Mouse (Mus musculus): ENCODE results near the gene Mib2. TPM values are rescaled to one million over a fixed set of nuclear protein-coding genes. Genes with fewer than 3 reads are reported as not detected.

Gene Mib2
- polyA plus RNA-seq, 1 experiment: 106 TPM

DNA sequence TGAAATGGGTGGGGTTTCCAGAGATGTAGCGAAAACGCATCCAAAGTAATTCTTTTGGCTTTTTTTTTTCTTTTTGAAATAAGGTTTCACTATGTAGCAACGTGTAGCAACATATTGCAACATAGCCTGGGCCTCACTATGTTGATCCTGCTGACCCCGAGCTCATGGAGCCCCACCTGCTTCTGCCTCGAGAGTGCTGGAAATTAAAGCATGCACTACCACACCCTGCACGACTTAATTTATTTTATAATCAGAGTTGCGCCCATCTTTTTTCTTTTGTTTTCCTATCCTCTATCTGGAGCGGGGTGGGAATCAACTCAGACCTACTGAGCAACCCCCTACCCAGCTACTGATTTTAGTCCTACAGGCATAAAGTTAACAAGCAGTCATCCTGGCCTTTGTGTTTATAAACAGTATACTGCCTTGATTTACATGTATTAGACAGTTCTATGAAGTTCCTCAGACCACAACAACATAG is 639 bp upstream of the Mib2 start:
- peak overlapping the region; percentile 82 for H3K4me2 ChIP-seq (ENCODE audit: low read depth)
- H3K36me3 ChIP-seq (ENCODE audit: control insufficient read depth, insufficient read depth): peaks cover 15% of the 10 kb centered on the region
- no peaks in the 10 kb centered on the region for H3K27me3 ChIP-seq (ENCODE audit: control insufficient read depth, insufficient read depth, insufficient read length)
- TF ChIP-seq E2F4 (IDR thresholded peaks at IDR 0.05; ENCODE audit: insufficient read depth) (no peak), TCF3 (IDR thresholded peaks at IDR 0.05; ENCODE audit: insufficient read length, low read depth) (no peak), REST (IDR thresholded peaks at IDR 0.05; ENCODE audit: insufficient read depth, insufficient read length) (no peak), MAX (IDR thresholded peaks at IDR 0.05; ENCODE audit: low read depth) (no peak), TCF12 (IDR thresholded peaks at IDR 0.05; ENCODE audit: insufficient read depth, poor library complexity, severe bottlenecking) (no peak), SRF (IDR thresholded peaks at IDR 0.05; ENCODE audit: control insufficient read depth, insufficient read length, low read depth) (no peak)
- peak overlapping the region; percentile 78 for H3ac ChIP-seq (ENCODE audit: control insufficient read depth, insufficient read length)
- H3K79me2 ChIP-seq (ENCODE audit: control insufficient read depth, insufficient read depth): no peaks in the 10 kb centered on the region
- peak overlapping the region; percentile 91 for H3K4me3 ChIP-seq

DNA sequence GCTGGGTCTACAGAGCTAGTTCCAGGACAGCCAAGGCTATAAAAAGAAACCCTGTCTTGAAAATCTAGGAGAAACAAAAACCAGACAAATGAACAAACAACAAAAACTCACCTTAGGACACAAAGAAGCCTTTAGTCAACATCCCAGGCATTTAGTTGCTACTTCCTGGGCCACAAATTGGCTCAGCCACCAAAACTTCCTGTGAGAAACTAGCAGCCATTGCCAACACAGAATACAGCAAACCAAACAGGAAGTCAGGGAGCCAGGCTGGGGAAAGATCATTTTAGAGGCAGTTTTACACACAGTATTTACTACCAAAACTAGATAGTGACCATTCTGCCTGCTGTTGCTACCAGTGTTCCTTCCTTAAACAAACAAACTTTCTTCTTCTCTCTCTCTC is 2.1 kb downstream of the Mib2 start:
- no peak overlapping the region for H3K4me3 ChIP-seq
- peak overlapping the region; percentile 78 for H3K4me2 ChIP-seq (ENCODE audit: low read depth)
- H3K36me3 ChIP-seq (ENCODE audit: control insufficient read depth, insufficient read depth): peaks cover 15% of the 10 kb centered on the region
- no peaks in the 10 kb centered on the region for H3K79me2 ChIP-seq (ENCODE audit: control insufficient read depth, insufficient read depth)
- H3K27me3 ChIP-seq (ENCODE audit: control insufficient read depth, insufficient read depth, insufficient read length): no peaks in the 10 kb centered on the region
- no peak for TF ChIP-seq TCF3 (IDR thresholded peaks at IDR 0.05; ENCODE audit: insufficient read length, low read depth)
- TF ChIP-seq TCF12 (IDR thresholded peaks at IDR 0.05; ENCODE audit: insufficient read depth, poor library complexity, severe bottlenecking): no peak
- no peak for TF ChIP-seq MYOD1 (IDR thresholded peaks at IDR 0.05; ENCODE audit: control insufficient read depth in 1 of 3, insufficient read length in 2 of 3, low read depth in 2 of 3)
- no peak for TF ChIP-seq USF1 (IDR thresholded peaks at IDR 0.05; ENCODE audit: low read depth)
- TF ChIP-seq REST (IDR thresholded peaks at IDR 0.05; ENCODE audit: insufficient read depth, insufficient read length): no peak
- TF ChIP-seq SRF (IDR thresholded peaks at IDR 0.05; ENCODE audit: control insufficient read depth, insufficient read length, low read depth): no peak
- TF ChIP-seq CEBPB (IDR thresholded peaks at IDR 0.05; ENCODE audit: insufficient read depth, poor library complexity, severe bottlenecking): no peak
- no peak for TF ChIP-seq E2F4 (IDR thresholded peaks at IDR 0.05; ENCODE audit: insufficient read depth)
- no peak for TF ChIP-seq POLR2AphosphoS2 (IDR thresholded peaks at IDR 0.05; ENCODE audit: insufficient read length, low read depth)
- TF ChIP-seq POLR2A (IDR thresholded peaks at IDR 0.05; ENCODE audit: insufficient read length, low read depth): no peak
- TF ChIP-seq MYOG (IDR thresholded peaks at IDR 0.05; ENCODE audit: control insufficient read depth in 1 of 3, insufficient read depth in 1 of 3, insufficient read length in 2 of 3, low read depth in 2 of 3): no peak
- no peak for TF ChIP-seq MAX (IDR thresholded peaks at IDR 0.05; ENCODE audit: low read depth)
- no peak overlapping the region for H3ac ChIP-seq (ENCODE audit: control insufficient read depth, insufficient read length)

DNA sequence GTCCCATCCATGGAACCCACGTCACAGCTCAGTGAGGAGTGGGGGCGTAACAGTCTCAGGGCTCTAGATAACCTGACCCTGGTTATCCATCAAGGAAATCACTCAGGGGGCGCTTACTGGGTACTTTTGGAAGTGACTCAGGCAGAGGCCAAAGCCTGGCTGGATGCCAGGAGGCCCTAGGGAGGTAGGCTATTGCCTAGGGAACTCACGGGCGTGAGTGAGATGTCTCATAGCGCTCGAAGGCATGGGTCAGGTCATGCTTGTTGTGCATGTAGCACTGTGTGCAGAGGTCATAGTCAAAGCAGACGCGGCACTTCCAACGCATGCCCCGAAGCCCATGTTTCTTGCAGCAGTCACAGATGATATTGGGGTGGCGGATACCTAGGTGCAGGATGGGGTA is 8.4 kb downstream of the Mib2 start:
- Histone ChIP-seq H3ac (ENCODE audit: control insufficient read depth, insufficient read length) (no peak overlapping the region), H3K4me2 (ENCODE audit: low read depth) (no peak overlapping the region), H3K27me3 (ENCODE audit: control insufficient read depth, insufficient read depth, insufficient read length) (no peaks in the 10 kb centered on the region), H3K79me2 (ENCODE audit: control insufficient read depth, insufficient read depth) (no peaks in the 10 kb centered on the region), H3K4me3 (no peak overlapping the region), H3K36me3 (ENCODE audit: control insufficient read depth, insufficient read depth) (peaks cover 12% of the 10 kb centered on the region)
- no peak for TF ChIP-seq CEBPB (IDR thresholded peaks at IDR 0.05; ENCODE audit: insufficient read depth, poor library complexity, severe bottlenecking)
- no peak for TF ChIP-seq POLR2AphosphoS2 (IDR thresholded peaks at IDR 0.05; ENCODE audit: insufficient read length, low read depth)
- no peak for TF ChIP-seq TCF3 (IDR thresholded peaks at IDR 0.05; ENCODE audit: insufficient read length, low read depth)

DNA sequence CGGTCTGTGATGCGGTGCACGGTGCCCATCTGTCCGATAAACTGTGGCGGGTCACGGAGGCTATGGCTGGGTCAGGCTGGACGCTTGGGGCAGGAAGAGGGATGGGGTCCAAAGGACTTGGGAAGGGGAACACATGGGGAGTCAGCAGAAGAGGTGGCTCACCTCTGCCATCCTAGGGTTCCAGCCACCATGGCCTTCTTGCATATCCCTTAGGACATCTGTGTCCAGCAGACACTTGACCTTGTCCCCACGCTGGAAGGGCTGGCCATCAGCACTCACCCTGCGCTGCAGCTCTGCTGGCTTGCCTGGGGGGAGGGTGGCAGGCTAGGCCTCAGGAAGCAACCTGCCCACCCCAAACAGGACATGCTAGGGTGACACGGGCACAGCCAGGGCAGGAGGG is 10.0 kb downstream of the Mib2 start:
- no peaks in the 10 kb centered on the region for H3K79me2 ChIP-seq (ENCODE audit: control insufficient read depth, insufficient read depth)
- TF ChIP-seq MYOD1 (IDR thresholded peaks at IDR 0.05; ENCODE audit: control insufficient read depth in 1 of 3, insufficient read length in 2 of 3, low read depth in 2 of 3): no peak
- no peak for TF ChIP-seq REST (IDR thresholded peaks at IDR 0.05; ENCODE audit: insufficient read depth, insufficient read length)
- no peak for TF ChIP-seq POLR2AphosphoS2 (IDR thresholded peaks at IDR 0.05; ENCODE audit: insufficient read length, low read depth)
- TF ChIP-seq POLR2A (IDR thresholded peaks at IDR 0.05; ENCODE audit: insufficient read length, low read depth): no peak
- TF ChIP-seq SRF (IDR thresholded peaks at IDR 0.05; ENCODE audit: control insufficient read depth, insufficient read length, low read depth): no peak
- TF ChIP-seq MAX (IDR thresholded peaks at IDR 0.05; ENCODE audit: low read depth): no peak
- no peak for TF ChIP-seq E2F4 (IDR thresholded peaks at IDR 0.05; ENCODE audit: insufficient read depth)
- no peak for TF ChIP-seq TCF3 (IDR thresholded peaks at IDR 0.05; ENCODE audit: insufficient read length, low read depth)
- no peak for TF ChIP-seq MYOG (IDR thresholded peaks at IDR 0.05; ENCODE audit: control insufficient read depth in 1 of 3, insufficient read depth in 1 of 3, insufficient read length in 2 of 3, low read depth in 2 of 3)
- TF ChIP-seq TCF12 (IDR thresholded peaks at IDR 0.05; ENCODE audit: insufficient read depth, poor library complexity, severe bottlenecking): no peak
- no peak for TF ChIP-seq CEBPB (IDR thresholded peaks at IDR 0.05; ENCODE audit: insufficient read depth, poor library complexity, severe bottlenecking)
- TF ChIP-seq USF1 (IDR thresholded peaks at IDR 0.05; ENCODE audit: low read depth): no peak

DNA sequence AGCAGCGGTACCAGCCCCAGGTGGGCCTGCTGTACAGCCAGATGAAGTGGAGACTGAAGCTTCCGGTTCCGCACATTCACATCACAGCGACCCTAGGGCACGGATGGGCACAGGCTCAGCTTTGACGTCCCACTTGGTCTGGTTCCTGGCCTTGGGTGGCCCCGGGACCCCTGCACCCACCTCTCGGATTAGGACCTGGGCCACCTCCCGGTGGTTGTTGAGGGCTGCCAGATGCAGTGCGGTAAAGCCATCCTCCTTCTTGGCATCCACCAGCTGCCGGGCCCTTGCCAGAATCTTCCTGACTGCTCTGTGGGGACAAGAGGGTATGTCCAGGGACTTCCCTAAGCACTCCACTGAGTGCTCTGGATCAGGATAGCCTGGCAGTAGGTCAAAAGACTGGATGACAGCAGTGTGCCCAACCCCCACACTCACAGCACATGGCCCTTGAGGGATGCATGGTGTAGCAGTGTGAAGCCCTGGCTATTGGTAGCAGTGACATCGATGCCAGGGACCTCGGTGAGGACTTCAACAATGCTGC is 12.7 kb downstream of the Mib2 start:
- Histone ChIP-seq H3ac (ENCODE audit: control insufficient read depth, insufficient read length) (no peak overlapping the region), H3K36me3 (ENCODE audit: control insufficient read depth, insufficient read depth) (peaks cover 8% of the 10 kb centered on the region), H3K79me2 (ENCODE audit: control insufficient read depth, insufficient read depth) (no peaks in the 10 kb centered on the region), H3K4me2 (ENCODE audit: low read depth) (no peak overlapping the region), H3K4me3 (no peak overlapping the region), H3K27me3 (ENCODE audit: control insufficient read depth, insufficient read depth, insufficient read length) (no peaks in the 10 kb centered on the region)
- TF ChIP-seq USF1 (IDR thresholded peaks at IDR 0.05; ENCODE audit: low read depth) (no peak), CEBPB (IDR thresholded peaks at IDR 0.05; ENCODE audit: insufficient read depth, poor library complexity, severe bottlenecking) (no peak), POLR2AphosphoS2 (IDR thresholded peaks at IDR 0.05; ENCODE audit: insufficient read length, low read depth) (no peak), E2F4 (IDR thresholded peaks at IDR 0.05; ENCODE audit: insufficient read depth) (no peak), MYOD1 (IDR thresholded peaks at IDR 0.05; ENCODE audit: control insufficient read depth in 1 of 3, insufficient read length in 2 of 3, low read depth in 2 of 3) (no peak), TCF3 (IDR thresholded peaks at IDR 0.05; ENCODE audit: insufficient read length, low read depth) (no peak), MAX (IDR thresholded peaks at IDR 0.05; ENCODE audit: low read depth) (no peak), MYOG (IDR thresholded peaks at IDR 0.05; ENCODE audit: control insufficient read depth in 1 of 3, insufficient read depth in 1 of 3, insufficient read length in 2 of 3, low read depth in 2 of 3) (no peak), REST (IDR thresholded peaks at IDR 0.05; ENCODE audit: insufficient read depth, insufficient read length) (no peak), SRF (IDR thresholded peaks at IDR 0.05; ENCODE audit: control insufficient read depth, insufficient read length, low read depth) (no peak), TCF12 (IDR thresholded peaks at IDR 0.05; ENCODE audit: insufficient read depth, poor library complexity, severe bottlenecking) (no peak), POLR2A (IDR thresholded peaks at IDR 0.05; ENCODE audit: insufficient read length, low read depth) (no peak)

More for the DNA sequence above, 10.0 kb downstream of the Mib2 start:
- Histone ChIP-seq H3K4me2 (ENCODE audit: low read depth) (no peak overlapping the region), H3ac (ENCODE audit: control insufficient read depth, insufficient read length) (no peak overlapping the region), H3K27me3 (ENCODE audit: control insufficient read depth, insufficient read depth, insufficient read length) (no peaks in the 10 kb centered on the region), H3K4me3 (no peak overlapping the region), H3K36me3 (ENCODE audit: control insufficient read depth, insufficient read depth) (peaks cover 8% of the 10 kb centered on the region)

All from myocyte (in vitro differentiated cells).